Mouse (Mus musculus): ENCODE measurements around the gene Eef1akmt1. TPM values are rescaled to one million over a fixed set of nuclear protein-coding genes. Genes with fewer than 3 reads are reported as not detected.

Gene Eef1akmt1
- polyA plus RNA-seq, 1 experiment: 18.2 TPM

DNA sequence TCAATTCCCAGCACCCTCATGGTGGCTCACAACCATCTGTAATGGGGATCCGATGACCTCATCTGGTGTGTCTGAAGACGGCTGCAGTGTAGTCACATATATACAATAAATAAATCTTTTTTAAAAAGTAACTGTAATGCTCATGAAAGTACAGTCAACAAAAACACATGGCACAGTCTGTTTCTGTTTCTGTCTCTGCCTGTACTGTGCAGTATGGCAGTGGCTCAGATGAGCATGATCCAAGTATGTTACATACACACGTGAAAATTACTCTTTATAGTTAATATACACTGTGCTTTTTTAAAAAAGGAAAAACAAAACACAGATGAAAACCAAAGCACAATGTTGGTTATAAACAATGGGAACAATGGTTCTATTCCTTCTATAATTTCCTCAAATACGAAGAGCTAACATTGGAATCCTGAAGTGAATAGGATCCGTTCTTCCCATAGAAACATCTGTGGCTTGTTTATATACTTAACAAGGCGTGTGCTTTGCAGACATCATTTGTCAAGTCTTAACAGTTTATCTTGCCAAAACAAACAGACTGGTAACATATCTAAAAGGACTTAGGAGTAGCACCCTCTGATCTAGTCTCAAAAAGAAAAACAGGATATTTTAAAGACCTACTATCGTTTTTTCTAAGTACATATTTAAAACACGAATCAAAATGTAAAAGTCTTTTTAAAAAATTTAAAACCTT, 35.4 kb upstream of the Eef1akmt1 start:
- Histone ChIP-seq H3K4me3 (replicated peaks; ENCODE audit: extremely low read depth, low read depth, low read length) (no peak overlapping the region), H3K4me1 (ENCODE audit: control insufficient read depth, insufficient read depth, low read length) (peaks cover 3% of the 10 kb centered on the region)
- 33% methylated on average over 8 of the region's 8 CpGs for WGBS
- no peak for DNase-seq
- TF ChIP-seq POLR2A (IDR thresholded peaks at IDR 0.05; ENCODE audit: borderline replicate concordance, extremely low read depth, low read depth, low read length) (no peak), CTCF (IDR thresholded peaks at IDR 0.05; ENCODE audit: insufficient read depth, low read length) (no peak)

DNA sequence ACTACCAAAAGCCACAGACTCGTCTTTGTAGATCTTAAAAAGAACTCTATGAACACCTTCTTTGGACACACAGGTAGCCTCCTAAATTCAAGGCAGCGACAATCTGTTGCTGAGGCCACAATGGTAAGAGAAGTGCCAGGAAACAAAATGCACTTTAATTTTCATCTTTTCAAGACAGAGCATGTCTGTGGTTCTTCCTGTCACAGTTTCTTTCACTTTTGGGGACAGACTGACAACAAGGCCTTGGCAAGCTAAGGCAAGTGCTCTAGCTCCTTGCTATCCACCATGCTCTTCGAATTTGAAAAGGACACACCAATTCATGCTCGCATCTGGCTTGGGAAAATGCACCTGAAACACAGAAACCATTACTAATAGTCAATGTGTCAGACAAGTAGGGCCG, 21.9 kb upstream of the Eef1akmt1 start:
- H3K4me3 ChIP-seq (replicated peaks; ENCODE audit: extremely low read depth, low read depth, low read length): no peak overlapping the region
- DNase-seq: no peak
- WGBS: 94% methylated on average over 5 of the region's 5 CpGs
- TF ChIP-seq POLR2A (IDR thresholded peaks at IDR 0.05; ENCODE audit: borderline replicate concordance, extremely low read depth, low read depth, low read length): no peak
- TF ChIP-seq CTCF (IDR thresholded peaks at IDR 0.05; ENCODE audit: insufficient read depth, low read length): no peak
- H3K4me1 ChIP-seq (ENCODE audit: control insufficient read depth, insufficient read depth, low read length): peaks cover 2% of the 10 kb centered on the region; the same call in 1 of the 2 replicates

GRCm38 (mm10) chr14:57591830-57592229, 20.4 kb upstream of the Eef1akmt1 start:
- peaks cover 5% of the 10 kb centered on the region for H3K4me1 ChIP-seq (ENCODE audit: control insufficient read depth, insufficient read depth, low read length)
- TF ChIP-seq CTCF (IDR thresholded peaks at IDR 0.05; ENCODE audit: insufficient read depth, low read length) (no peak), POLR2A (IDR thresholded peaks at IDR 0.05; ENCODE audit: borderline replicate concordance, extremely low read depth, low read depth, low read length) (no peak)
- 82% methylated on average over 3 of the region's 3 CpGs for WGBS
- no peak overlapping the region for H3K4me3 ChIP-seq (replicated peaks; ENCODE audit: extremely low read depth, low read depth, low read length)
- DNase-seq: no peak

DNA sequence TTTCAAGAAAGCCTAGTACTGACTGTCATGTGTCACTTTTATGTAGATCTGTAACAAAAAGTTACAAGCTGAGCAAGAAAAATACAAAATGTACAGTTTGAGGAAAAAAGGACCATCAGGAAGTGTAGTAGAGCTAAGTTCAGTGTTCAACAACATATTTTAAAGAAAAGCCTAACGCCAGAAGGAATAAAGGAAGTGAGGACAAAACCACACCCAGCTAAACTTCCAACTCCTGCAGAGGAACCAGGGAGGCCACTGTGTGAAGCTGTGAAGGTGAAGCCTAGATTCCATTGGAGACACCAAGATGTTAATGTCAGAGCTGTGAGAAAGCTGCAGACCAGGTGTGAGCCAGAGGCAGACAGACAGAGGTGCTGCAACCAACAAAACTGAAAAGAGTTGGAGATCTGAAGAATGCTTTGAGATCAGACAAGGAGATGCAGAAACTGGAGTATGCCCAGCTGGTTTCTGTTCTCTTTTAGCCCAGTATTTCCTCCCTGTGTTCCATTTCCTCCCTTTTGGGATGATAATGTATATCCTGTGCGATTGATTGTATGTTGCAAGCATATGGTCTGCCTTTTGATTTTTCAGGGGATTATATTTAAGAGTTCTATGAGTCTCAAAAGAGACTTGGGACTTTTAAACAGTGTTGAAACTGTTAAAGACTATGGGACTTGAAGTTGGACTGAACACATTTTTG, 5.1 kb upstream of the Eef1akmt1 start:
- H3K4me3 ChIP-seq (replicated peaks; ENCODE audit: extremely low read depth, low read depth, low read length): no peak overlapping the region
- H3K4me1 ChIP-seq (ENCODE audit: control insufficient read depth, insufficient read depth, low read length): no peaks in the 10 kb centered on the region; the same call in 1 of the 2 replicates
- no peak for DNase-seq
- TF ChIP-seq POLR2A (IDR thresholded peaks at IDR 0.05; ENCODE audit: borderline replicate concordance, extremely low read depth, low read depth, low read length) (no peak), CTCF (IDR thresholded peaks at IDR 0.05; ENCODE audit: insufficient read depth, low read length) (no peak)
- WGBS: 84% methylated on average over 2 of the region's 2 CpGs

GRCm38 (mm10) chr14:57574792-57575587, 3.6 kb upstream of the Eef1akmt1 start:
- no peak overlapping the region for H3K4me3 ChIP-seq (replicated peaks; ENCODE audit: extremely low read depth, low read depth, low read length)
- DNase-seq: no peak
- TF ChIP-seq POLR2A (IDR thresholded peaks at IDR 0.05; ENCODE audit: borderline replicate concordance, extremely low read depth, low read depth, low read length) (no peak), CTCF (IDR thresholded peaks at IDR 0.05; ENCODE audit: insufficient read depth, low read length) (no peak)
- 64% methylated on average over 6 of the region's 6 CpGs for WGBS
- peaks cover 4% of the 10 kb centered on the region for H3K4me1 ChIP-seq (ENCODE audit: control insufficient read depth, insufficient read depth, low read length)

- WGBS: 85% methylated on average over 6 of the region's 6 CpGs
- peaks cover 2% of the 10 kb centered on the region for H3K4me1 ChIP-seq (ENCODE audit: control insufficient read depth, insufficient read depth, low read length)
- TF ChIP-seq POLR2A (IDR thresholded peaks at IDR 0.05; ENCODE audit: borderline replicate concordance, extremely low read depth, low read depth, low read length) (no peak), CTCF (IDR thresholded peaks at IDR 0.05; ENCODE audit: insufficient read depth, low read length) (no peak)
- H3K4me3 ChIP-seq (replicated peaks; ENCODE audit: extremely low read depth, low read depth, low read length): no peak overlapping the region
- no peak for DNase-seq
Observed at GRCm38 (mm10) chr14:57565626-57566025, 5.8 kb downstream of the Eef1akmt1 start.

DNA sequence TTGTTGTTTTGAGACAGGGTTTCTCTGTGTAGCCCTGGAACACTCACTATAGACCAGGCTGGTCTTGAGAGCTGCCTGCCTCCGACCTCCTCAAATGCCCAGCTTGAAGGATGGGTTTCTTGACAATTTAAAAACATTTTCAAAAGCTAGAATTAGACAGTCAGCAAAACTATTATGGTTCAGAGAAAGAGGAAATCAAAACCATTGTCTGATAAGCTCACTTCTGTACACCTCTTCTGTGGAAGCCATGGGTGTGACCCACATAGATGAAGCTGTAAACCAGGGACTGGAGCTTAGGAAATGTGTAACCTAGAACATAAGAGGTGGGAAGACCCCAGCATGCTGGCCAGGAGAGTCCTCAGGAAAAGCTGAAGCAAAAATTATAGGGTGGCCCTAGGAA, 14.5 kb downstream of the Eef1akmt1 start:
- no peak for TF ChIP-seq CTCF (IDR thresholded peaks at IDR 0.05; ENCODE audit: insufficient read depth, low read length)
- DNase-seq: no peak
- WGBS: 66% methylated on average over 1 of the region's 1 CpGs
- no peaks in the 10 kb centered on the region for H3K4me1 ChIP-seq (ENCODE audit: control insufficient read depth, insufficient read depth, low read length)
- no peak overlapping the region for H3K4me3 ChIP-seq (replicated peaks; ENCODE audit: extremely low read depth, low read depth, low read length)

- DNase-seq: no peak
- Histone ChIP-seq H3K4me3 (replicated peaks; ENCODE audit: extremely low read depth, low read depth, low read length) (no peak overlapping the region), H3K4me1 (ENCODE audit: control insufficient read depth, insufficient read depth, low read length) (no peaks in the 10 kb centered on the region)
- 84% methylated on average over 7 of the region's 7 CpGs for WGBS
- TF ChIP-seq POLR2A (IDR thresholded peaks at IDR 0.05; ENCODE audit: borderline replicate concordance, extremely low read depth, low read depth, low read length) (no peak), CTCF (IDR thresholded peaks at IDR 0.05; ENCODE audit: insufficient read depth, low read length) (no peak)
Observed at GRCm38 (mm10) chr14:57555471-57556070, 15.8 kb downstream of the Eef1akmt1 start.

GRCm38 (mm10) chr14:57554434-57554833, 17.0 kb downstream of the Eef1akmt1 start:
- DNase-seq: no peak
- TF ChIP-seq POLR2A (IDR thresholded peaks at IDR 0.05; ENCODE audit: borderline replicate concordance, extremely low read depth, low read depth, low read length) (no peak), CTCF (IDR thresholded peaks at IDR 0.05; ENCODE audit: insufficient read depth, low read length) (no peak)
- 89% methylated on average over 5 of the region's 5 CpGs for WGBS
- Histone ChIP-seq H3K4me3 (replicated peaks; ENCODE audit: extremely low read depth, low read depth, low read length) (no peak overlapping the region), H3K4me1 (ENCODE audit: control insufficient read depth, insufficient read depth, low read length) (no peaks in the 10 kb centered on the region)
